Mouse (Mus musculus) cerebellum, adult 2 months (tissue): ENCODE measurements around the gene Sec1.

Experiments used
- CTCF ChIP-seq: fragments of 200-500 bp; IDR thresholded peaks from 2 replicates; pipeline ENCODE4 v1.5.1; 2011; ENCODE audit warnings: low read depth, mild to moderate bottlenecking, control low read depth, low read length, moderate library complexity, borderline replicate concordance; ENCODE audit not compliant: insufficient read depth
- POLR2A ChIP-seq: fragments of 200-500 bp; IDR thresholded peaks from 2 replicates; pipeline ENCODE4 v1.6.1; 2011; ENCODE audit warnings: low read length, control low read depth, borderline replicate concordance; ENCODE audit not compliant: insufficient read depth

- no peak for TF ChIP-seq CTCF
- TF ChIP-seq POLR2A = no peak
Measured at GRCm38 (mm10) chr7:45716952-45717917, 23.0 kb upstream of the Sec1 start.
